Mouse (Mus musculus) layer of hippocampus, adult 18-20 months (tissue): ENCODE results near the gene Gm17542. TPM values are rescaled to one million over a fixed set of nuclear protein-coding genes. Genes with fewer than 3 reads are reported as not detected.
"Not testable (repeated sequence)": the region's sequence is repeated elsewhere in the genome, so short reads cannot be mapped to it uniquely, and the experiment has no call there.

Source experiments
- DNase-seq, 2 experiments: peaks; one replicate each; pipeline ENCODE4 v3.0.0; 2022; ENCODE audit warnings: low spot score in 2 of 2
- long read RNA-seq: library from polyadenylated mRNA; stranded (forward); transcript quantifications from one replicate; pipeline ENCODE4 v2.0.0, GENCODE M21; 2021
- total RNA-seq, 2 experiments: library from RNA; stranded (reverse); gene quantifications; 2 replicates each; pipeline ENCODE4 v1.2.3; 2021

Gene Gm17542
- total RNA-seq, result not detected
- long read RNA-seq, partial matches to known transcripts, result 0 of 1 reads
- long read RNA-seq, other reads (novel, unspliced or antisense), result 1 of 1 reads

GRCm38 (mm10) chr10:58718110-58718509 lies at the start of gene Gm17542:
Gene Gm17542 (minus strand): TSS chr10:58718210.
- not testable (repeated sequence) for DNase-seq

- no peak for DNase-seq
Measured at GRCm38 (mm10) chr10:58739779-58740178, 21.8 kb upstream of the Gm17542 start.

DNA sequence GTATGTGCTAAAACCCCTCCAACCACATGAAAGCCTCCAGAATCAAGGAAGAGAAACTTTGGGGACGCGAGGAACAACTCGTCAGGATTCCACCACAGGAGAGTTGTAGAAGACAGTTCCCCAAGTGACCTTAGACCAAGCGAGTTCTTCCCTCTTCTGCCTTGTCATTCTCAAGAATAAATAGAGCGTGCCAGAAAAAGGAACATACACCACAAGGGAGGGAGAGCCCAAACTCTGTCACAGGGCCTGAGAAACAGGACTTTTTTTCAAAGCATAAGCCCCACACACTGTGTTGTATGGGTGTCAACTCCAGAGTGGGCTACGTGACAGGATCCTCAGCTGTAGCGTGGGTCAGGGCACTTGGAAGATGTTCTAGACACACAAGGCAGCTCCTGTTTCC lies 20.1 kb upstream of the Gm17542 start:
- DNase-seq, result no peak

DNA sequence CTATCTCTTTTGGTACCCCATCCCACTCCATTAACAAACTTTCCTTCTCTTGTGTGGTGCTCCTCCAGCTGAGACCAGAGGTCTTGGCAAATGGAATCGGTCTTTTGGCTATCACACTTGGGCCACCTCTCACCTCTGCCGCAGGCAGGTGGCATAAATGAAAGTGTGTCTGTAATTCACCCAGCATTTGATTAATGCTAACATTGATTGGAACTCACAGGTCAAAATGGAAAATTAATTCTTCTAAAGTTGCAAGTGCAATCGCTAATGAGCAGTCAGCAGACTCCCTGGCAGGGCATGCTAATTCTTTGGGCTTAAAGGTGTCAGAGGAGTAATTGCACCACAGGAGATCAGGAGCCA lies 3.2 kb downstream of the Gm17542 start:
- DNase-seq, result no peak

DNA sequence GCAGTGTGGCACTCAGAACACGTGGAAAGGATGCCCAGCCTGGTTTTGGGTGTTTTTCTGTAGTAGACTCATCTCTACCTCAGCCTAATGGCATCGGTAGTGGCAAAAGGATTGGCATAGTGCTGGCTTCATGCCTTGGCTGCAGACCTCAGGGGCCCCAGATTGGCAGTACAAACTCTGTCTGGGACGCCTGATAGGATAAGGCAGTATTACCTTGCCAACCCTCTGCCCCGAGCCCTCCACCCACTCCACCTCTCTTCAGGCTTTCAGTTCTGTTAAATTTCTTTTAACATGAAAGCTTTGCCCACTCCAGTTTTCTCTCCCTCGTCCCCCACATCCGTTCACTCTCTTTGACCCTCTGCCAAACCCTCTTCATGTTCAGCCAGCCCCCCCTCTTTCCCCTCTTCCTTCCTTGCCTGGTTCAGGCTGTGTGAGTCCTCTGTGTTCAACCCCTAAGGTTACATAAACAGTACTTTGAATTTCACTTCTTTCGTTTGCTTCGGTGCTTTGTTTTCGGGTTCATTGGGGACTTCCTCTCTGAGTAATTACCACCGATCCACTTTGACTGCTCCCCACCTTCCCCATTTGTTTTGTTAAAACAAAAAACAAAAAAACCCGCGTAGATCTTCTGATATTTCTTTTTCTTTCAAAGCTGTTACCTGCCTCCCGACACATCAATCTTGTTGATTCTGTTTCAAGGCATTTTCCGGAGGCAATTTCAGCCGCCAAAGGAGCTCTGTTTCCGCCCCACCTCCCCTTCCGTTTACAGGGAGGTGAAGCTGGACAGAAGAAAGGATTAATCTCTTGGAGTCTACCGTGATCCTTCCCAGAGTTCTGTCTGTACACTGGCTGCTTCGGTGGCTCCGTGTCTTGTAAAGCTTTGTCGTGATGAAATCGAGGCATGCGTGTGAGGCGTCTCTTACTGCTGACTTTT lies 3.9 kb downstream of the Gm17542 start:
- DNase-seq, result peak in 1 of 2 experiments; percentile 5

DNA sequence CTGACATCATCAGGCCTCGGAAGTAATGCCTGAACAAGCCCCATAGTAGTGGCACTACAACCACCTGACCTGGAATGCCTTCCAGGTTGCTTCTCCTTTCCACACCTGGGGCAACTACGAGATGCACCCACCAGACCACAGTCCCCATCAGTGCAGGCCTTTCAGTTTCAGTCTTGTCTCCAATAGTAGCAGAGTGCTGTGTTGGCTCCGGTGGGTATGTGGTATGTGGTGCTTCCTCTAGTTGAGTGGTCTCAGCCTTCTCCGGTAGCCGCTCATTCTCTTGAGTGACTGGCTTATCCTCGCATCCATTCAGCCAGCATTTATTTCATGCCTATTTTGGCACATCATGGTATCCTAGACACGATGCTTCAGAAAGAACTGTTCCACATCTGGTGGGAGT lies 4.8 kb downstream of the Gm17542 start:
- DNase-seq, result no peak

DNA sequence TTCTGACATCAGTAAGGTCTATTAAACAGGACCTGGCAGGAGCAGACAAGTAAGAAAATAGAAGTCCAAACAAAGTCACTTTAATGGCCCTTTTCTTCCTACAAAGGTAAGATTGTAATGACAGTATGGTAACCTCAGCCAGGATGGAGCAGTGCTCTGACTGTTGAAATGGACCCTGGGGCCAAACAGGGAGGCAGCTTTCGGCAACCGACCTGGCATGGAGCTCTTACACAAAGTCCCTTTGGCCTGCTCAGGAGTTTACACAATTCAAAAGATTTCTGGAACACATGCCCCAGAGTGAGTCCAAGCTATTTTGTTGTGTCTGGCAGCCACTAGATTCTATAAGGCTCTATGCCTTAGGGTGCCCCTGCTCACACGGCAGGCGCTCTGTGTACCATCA lies 9.0 kb downstream of the Gm17542 start:
- DNase-seq, result no peak

DNA sequence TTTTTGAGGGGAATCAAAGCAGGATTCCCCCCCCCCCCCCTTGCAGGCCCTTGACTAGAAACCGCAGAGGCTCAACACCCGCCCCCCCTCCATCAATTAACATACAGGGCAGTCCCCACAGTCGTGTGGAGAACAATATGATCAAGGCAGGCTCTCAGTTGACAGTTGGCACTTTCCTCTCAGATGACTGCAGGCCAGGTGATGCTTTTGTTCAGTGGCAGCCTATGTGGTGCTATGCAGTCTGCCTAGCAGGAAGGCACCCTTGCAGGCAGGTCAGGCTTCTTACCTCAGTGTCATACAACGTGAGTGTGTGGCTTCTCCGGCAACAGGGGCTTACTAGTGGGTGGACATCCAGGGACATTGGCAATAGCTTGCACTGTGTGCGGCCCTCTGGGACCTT lies 17.4 kb downstream of the Gm17542 start:
- no peak for DNase-seq

DNA sequence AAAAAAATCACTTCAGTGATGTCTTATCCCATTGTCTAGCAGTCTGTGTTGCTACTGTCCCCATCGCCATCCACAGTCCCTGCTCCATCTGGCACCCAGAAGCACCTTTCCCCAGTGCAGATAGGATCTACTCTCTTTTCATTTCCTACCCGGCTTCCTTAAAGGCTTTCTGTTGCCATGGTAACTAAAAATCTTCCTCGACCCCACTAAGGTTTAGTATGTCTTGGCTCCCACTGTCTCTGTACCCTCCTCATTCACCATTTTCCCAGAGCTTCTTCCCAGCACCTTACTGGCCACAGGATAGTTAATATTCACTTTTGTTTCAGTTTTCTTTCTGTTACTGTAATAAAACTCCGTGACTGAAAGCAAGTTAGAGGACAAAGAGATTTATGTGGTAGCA lies 17.9 kb downstream of the Gm17542 start:
- DNase-seq, result no peak

DNA sequence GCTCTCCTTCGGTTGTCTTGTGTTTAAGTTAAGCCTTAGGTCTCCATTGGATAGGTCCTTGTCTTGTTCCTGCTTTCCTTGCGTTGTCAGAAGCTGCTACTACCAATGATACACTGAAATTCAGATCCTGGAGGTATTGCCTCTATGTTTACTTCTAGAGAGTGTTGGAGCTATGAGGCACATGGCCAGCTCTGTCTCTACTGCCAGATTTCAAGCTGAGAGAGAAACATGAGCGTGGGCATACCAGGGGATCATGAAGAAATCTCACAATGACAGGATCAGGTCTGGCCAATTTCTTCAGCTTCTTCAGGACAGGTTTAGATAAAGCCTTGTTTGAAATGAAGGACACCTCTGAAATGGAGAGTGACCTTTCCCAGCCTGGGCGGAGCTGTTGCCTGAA lies 19.1 kb downstream of the Gm17542 start:
- no peak for DNase-seq

GRCm38 (mm10) chr10:58691051-58691450 lies 27.0 kb downstream of the Gm17542 start:
- DNase-seq, result no peak

DNA sequence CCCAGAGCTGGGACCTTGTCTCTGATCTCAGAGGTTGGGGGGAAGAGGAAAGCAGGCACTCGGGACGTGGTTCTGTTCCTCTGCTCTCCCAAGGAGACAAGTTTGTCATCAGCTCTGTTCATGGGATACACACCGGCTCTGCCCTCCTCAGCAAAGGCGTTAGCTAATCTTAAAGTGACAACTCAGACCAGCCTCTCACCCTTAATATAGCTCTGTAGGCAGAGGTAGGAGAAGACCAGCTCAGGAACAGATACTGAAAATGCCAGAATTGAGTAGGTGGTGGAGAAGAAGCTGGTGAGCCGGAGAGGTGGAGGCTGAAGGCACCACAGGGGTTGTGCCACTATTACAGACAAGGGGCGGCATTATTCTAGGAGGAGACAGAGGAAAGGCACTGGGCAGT lies 38.7 kb downstream of the Gm17542 start:
- DNase-seq, result no peak

- peak in 1 of 2 experiments; percentile 70 for DNase-seq
Measured at GRCm38 (mm10) chr10:58675533-58675932, 42.5 kb downstream of the Gm17542 start, which contains the start of gene Edar. Gene Edar (minus strand): TSS chr10:58675654.

DNA sequence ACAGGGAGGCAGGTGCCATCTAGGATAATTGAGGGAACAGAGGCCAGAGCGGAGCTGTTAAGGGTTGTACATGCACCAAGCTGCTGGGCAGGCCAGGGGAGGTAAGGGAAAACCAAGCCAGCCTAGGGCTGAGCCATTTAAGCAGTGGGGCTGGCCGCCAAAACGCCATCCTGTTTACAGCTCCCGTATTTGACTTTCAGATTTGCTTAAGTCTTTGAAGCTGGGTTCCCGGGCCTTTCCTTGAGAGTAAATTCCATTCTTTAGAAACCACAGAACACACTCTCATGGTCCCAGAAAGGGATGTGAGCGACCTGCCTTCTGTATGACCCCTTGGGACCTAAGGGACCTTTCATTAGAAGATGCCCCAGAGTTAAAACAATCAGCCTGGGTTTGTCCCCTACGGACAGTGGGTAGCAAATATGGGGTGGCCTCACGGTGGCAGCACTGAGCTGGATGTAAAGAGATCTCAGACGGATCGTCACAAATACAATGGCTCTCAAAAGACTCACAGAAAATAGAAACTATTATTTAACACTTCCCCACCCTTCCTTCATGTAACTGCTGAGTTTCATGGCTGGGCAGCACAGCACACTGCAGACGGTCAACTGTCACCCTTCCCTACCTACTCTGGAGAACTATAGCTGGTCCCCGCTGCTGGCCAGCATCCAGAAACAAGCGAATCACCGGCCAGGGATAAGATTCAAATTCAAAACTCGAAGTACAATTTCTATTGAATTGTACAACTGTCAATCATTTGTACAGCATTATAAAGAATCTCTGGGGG lies 44.5 kb downstream of the Gm17542 start:
- peak; percentile 45 to 84 for DNase-seq

- no peak for DNase-seq
Measured at GRCm38 (mm10) chr10:58672557-58673277, 45.3 kb downstream of the Gm17542 start.

GRCm38 (mm10) chr10:58663868-58664267 lies 54.1 kb downstream of the Gm17542 start:
- peak in 1 of 2 experiments; percentile 12 for DNase-seq

Other genes with a start within 250 kb of the Gm17542 start
- gene Ccdc138, start 220.3 kb downstream of the Gm17542 start, total RNA-seq, result 1 to 10 TPM; 3.2 to 3.8 TPM
- not detected for gene Edar, start 42.6 kb downstream of the Gm17542 start, total RNA-seq
- gene Sh3rf3, start 95.1 kb upstream of the Gm17542 start, total RNA-seq, result 10 to 100 TPM; 29.2 to 32.6 TPM